Mouse (Mus musculus) kidney, adult 2 months (tissue): ENCODE measurements around the gene Mcts1.

Source experiments
- CTCF ChIP-seq: fragments of 200-500 bp; conservative IDR thresholded peaks from 2 replicates; pipeline ENCODE4 v1.5.1; 2011; ENCODE audit warnings: low read depth, mild to moderate bottlenecking, control low read depth, low read length, moderate library complexity, mixed read lengths; ENCODE audit not compliant: insufficient read depth, insufficient read length
- POLR2A ChIP-seq: fragments of 200-500 bp; IDR thresholded peaks from one replicate; pipeline ENCODE4 v1.6.1; 2011; ENCODE audit warnings: low read depth, low read length, control low read depth

GRCm38 (mm10) chrX:38593180-38593889 is 7.0 kb upstream of the Mcts1 start:
- TF ChIP-seq CTCF (no peak), POLR2A (no peak)
